Comparison of ENCODE assay signal across 28 mouse cellular contexts in genomic region chr10:30416314-30416713, GRCm38 (mm10).
"Had no signal": no experiment of that assay in that cellular context is flagged by ENCODE, and none has a peak within 500 bp of the region (broad histone marks: within the 10 kb centered on the region; RNA-seq: fewer than 3 reads in every experiment).

No protein-coding gene starts in this region.

- ATAC-seq: hindbrain, embryonic 16.5 days; inflammation-experienced regulatory T-cells, adult 6 months; intestine, embryonic 15.5 days; intestine, postnatal 0 days had no signal

- DNase-seq: gastrocnemius, adult 2 months; gastrocnemius, postnatal 10 days; gastrocnemius, postnatal 25 days; heart, adult 11 months; heart, adult 2 months; heart, postnatal 10 days; heart, postnatal 4 days; kidney, adult 18-20 months; kidney, adult 8-10 months; kidney, postnatal 10 days; kidney, postnatal 25 days; kidney, postnatal 4 days; liver; liver, embryonic 13.5 days had no signal

- H3K4me3 ChIP-seq: gastrocnemius, adult 2 months; heart, adult 2 months; heart, embryonic 10.5 days; heart, embryonic 12.5 days; hindbrain, embryonic 10.5 days; hindbrain, embryonic 12.5 days; intestine, embryonic 15.5 days; layer of hippocampus, adult 2 months; left cerebral cortex, adult 2 months; limb, embryonic 13.5 days; liver, embryonic 13.5 days; liver, embryonic 15.5 days had no signal

- H3K36me3 ChIP-seq: heart, embryonic 10.5 days; heart, embryonic 12.5 days; hindbrain, embryonic 10.5 days; hindbrain, embryonic 12.5 days; intestine, embryonic 15.5 days; limb, embryonic 13.5 days; liver, embryonic 13.5 days; liver, embryonic 15.5 days had no signal

- H3K4me2 ChIP-seq: heart, embryonic 12.5 days; hindbrain, embryonic 12.5 days; hindbrain, embryonic 14.5 days; intestine, embryonic 15.5 days; limb, embryonic 13.5 days; liver, embryonic 11.5 days; liver, embryonic 13.5 days; liver, embryonic 15.5 days had no signal

- H3K4me1 ChIP-seq: heart, embryonic 10.5 days; heart, embryonic 12.5 days; hindbrain, embryonic 10.5 days; hindbrain, embryonic 12.5 days; intestine, embryonic 15.5 days; limb, embryonic 13.5 days; liver, embryonic 13.5 days; liver, embryonic 15.5 days had no signal

- H3K27ac ChIP-seq: gastrocnemius, adult 2 months; heart, adult 2 months; heart, embryonic 10.5 days; hindbrain, embryonic 10.5 days; hindbrain, embryonic 12.5 days; hindbrain, embryonic 14.5 days; intestine, embryonic 15.5 days; layer of hippocampus, adult 2 months; left cerebral cortex, adult 2 months; limb, embryonic 13.5 days; liver, embryonic 13.5 days; liver, embryonic 15.5 days had no signal

- H3K9ac ChIP-seq: heart, embryonic 12.5 days; hindbrain, embryonic 12.5 days; hindbrain, embryonic 14.5 days; intestine, embryonic 15.5 days; limb, embryonic 13.5 days; liver, embryonic 13.5 days; liver, embryonic 15.5 days had no signal

- H3K27me3 ChIP-seq: intestine, embryonic 15.5 days; limb, embryonic 13.5 days; liver, embryonic 13.5 days; liver, embryonic 15.5 days had no signal

- H3K9me3 ChIP-seq: heart, embryonic 10.5 days; heart, embryonic 12.5 days; hindbrain, embryonic 10.5 days; hindbrain, embryonic 12.5 days; intestine, embryonic 15.5 days; limb, embryonic 13.5 days; liver, embryonic 13.5 days; liver, embryonic 15.5 days had no signal
